Mouse (Mus musculus): ENCODE data around the gene Manbal.

DNA sequence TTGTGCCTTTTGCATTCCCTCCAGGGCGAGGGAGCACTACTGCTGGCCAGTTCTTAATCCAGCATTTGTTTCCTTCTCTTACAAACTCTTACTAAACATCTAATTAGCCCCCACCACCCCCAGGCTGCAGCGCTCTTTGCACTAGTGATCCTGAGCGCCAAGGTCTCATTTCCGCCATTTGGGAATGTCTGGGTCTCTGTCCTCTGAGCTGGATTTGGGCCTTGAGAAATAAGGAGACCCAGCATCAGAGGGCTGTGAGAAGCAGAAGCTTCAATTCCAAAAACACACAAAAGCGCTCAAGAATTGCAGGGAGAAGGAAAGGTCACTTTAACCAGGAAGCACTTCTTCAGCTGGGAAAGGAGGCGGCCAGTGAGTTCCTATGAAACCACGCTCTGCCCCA, 27.9 kb upstream of the Manbal start:
- TF ChIP-seq EP300 (IDR thresholded peaks at IDR 0.05; ENCODE audit: low read depth): no peak
- no peak for TF ChIP-seq CTCF (IDR thresholded peaks at IDR 0.05; ENCODE audit: low read depth)

Data from liver, embryonic 14.5 days (tissue).